Mouse (Mus musculus) limb, embryonic 13.5 days (tissue): ENCODE results near the gene Zdhhc19. TPM values are rescaled to one million over a fixed set of nuclear protein-coding genes. Genes with fewer than 3 reads are reported as not detected.
"Not testable (repeated sequence)": the region's sequence is repeated elsewhere in the genome, so short reads cannot be mapped to it uniquely, and the experiment has no call there.

Experiments
- ATAC-seq: fragments of 200-750 bp; cut with Nextera tagmentation; 2 replicates; pipeline ENCODE4 v1.8.0; 2017; ENCODE audit warnings: low read depth, moderate number of reproducible peaks, moderate TSS enrichment; ENCODE audit not compliant: low FRiP score
- H3K27ac ChIP-seq: fragments of 300-500 bp; sonication (generic); 2 replicates; pipeline ENCODE4 v1.5.1; 2015; ENCODE audit warnings: inconsistent platforms, mild to moderate bottlenecking, moderate library complexity
- H3K27me3 ChIP-seq: fragments of 300-500 bp; sonication (generic); 2 replicates; pipeline ENCODE4 v1.6.1; 2015; ENCODE audit warnings: mild to moderate bottlenecking, inconsistent platforms
- H3K36me3 ChIP-seq: fragments of 300-500 bp; sonication (generic); 2 replicates; pipeline ENCODE4 v1.6.1; 2015; ENCODE audit warnings: inconsistent platforms, mild to moderate bottlenecking, moderate library complexity
- H3K4me1 ChIP-seq: fragments of 300-500 bp; sonication (generic); 2 replicates; pipeline ENCODE4 v1.6.1; 2015; ENCODE audit warnings: inconsistent platforms
- H3K4me2 ChIP-seq: fragments of 300-500 bp; sonication (generic); replicated peaks from 2 replicates; pipeline ENCODE4 v1.6.1; 2015; ENCODE audit warnings: inconsistent platforms, mild to moderate bottlenecking, moderate library complexity
- H3K4me3 ChIP-seq: fragments of 300-500 bp; sonication (generic); 2 replicates; pipeline ENCODE4 v1.5.1; 2015; ENCODE audit warnings: moderate library complexity, mild to moderate bottlenecking, inconsistent platforms
- H3K9ac ChIP-seq: fragments of 300-500 bp; sonication (generic); 2 replicates; pipeline ENCODE4 v1.6.1; 2015; ENCODE audit warnings: mild to moderate bottlenecking, inconsistent platforms
- H3K9me3 ChIP-seq: fragments of 300-500 bp; sonication (generic); 2 replicates; pipeline ENCODE4 v1.6.1; 2016; ENCODE audit warnings: inconsistent platforms
- WGBS: fragments of 180-500 bp; shearing (Covaris S2); methylation state at CpG from one replicate; pipeline ENCODE4 v1.1.7; 2015; 5-methylcytosine and 5-hydroxymethylcytosine counted together
- polyA plus RNA-seq: library from polyadenylated mRNA; unstranded; fragments of >200 nt; fragmentation: Nextera tagmentation; extraction: Ambion mirVana; gene quantifications from 2 replicates; pipeline ENCODE4 v1.2.1, GENCODE M21; 2015

Gene Zdhhc19
- polyA plus RNA-seq, 1 experiment from 2014 or later = not detected

- H3K4me2 ChIP-seq, H3K27me3 ChIP-seq, H3K27ac ChIP-seq, H3K9ac ChIP-seq, H3K4me3 ChIP-seq, H3K9me3 ChIP-seq, H3K36me3 ChIP-seq, ATAC-seq: not testable (repeated sequence)
- 64% methylated on average over 6 of the region's 6 CpGs for WGBS
- H3K4me1 ChIP-seq = peaks cover 17% of the 10 kb centered on the region
Measured at GRCm38 (mm10) chr16:32494371-32494770, 1.7 kb upstream of the Zdhhc19 start.

- H3K9ac ChIP-seq = no peak overlapping the region
- no peaks in the 10 kb centered on the region for H3K9me3 ChIP-seq
- H3K27me3 ChIP-seq = no peaks in the 10 kb centered on the region
- H3K27ac ChIP-seq = no peak overlapping the region
- no peak for ATAC-seq
- peak overlapping the region; percentile 61 for H3K4me2 ChIP-seq
- peaks cover 35% of the 10 kb centered on the region for H3K4me1 ChIP-seq
- no peak overlapping the region for H3K4me3 ChIP-seq
- H3K36me3 ChIP-seq = no peaks in the 10 kb centered on the region
- 67% methylated on average over 13 of the region's 13 CpGs for WGBS
Measured at GRCm38 (mm10) chr16:32498996-32499395, 2.9 kb downstream of the Zdhhc19 start.

- no peaks in the 10 kb centered on the region for H3K36me3 ChIP-seq
- no peaks in the 10 kb centered on the region for H3K27me3 ChIP-seq
- peak; percentile 80 for ATAC-seq
- no peak overlapping the region; the same call in 1 of the 2 replicates for H3K27ac ChIP-seq
- H3K4me3 ChIP-seq = peak overlapping the region; percentile 34
- H3K9me3 ChIP-seq = no peaks in the 10 kb centered on the region
- H3K4me2 ChIP-seq = peak overlapping the region; percentile 61
- H3K9ac ChIP-seq = peak overlapping the region; percentile 21; the same call in 1 of the 2 replicates
- 16% methylated on average over 22 of the region's 22 CpGs for WGBS
- peaks cover 35% of the 10 kb centered on the region for H3K4me1 ChIP-seq
Measured at GRCm38 (mm10) chr16:32499430-32500037, 3.5 kb downstream of the Zdhhc19 start.

- WGBS = 43% methylated on average over 7 of the region's 7 CpGs
- H3K9me3 ChIP-seq = no peaks in the 10 kb centered on the region
- no peak overlapping the region for H3K9ac ChIP-seq
- no peaks in the 10 kb centered on the region for H3K27me3 ChIP-seq
- no peak overlapping the region for H3K4me3 ChIP-seq
- H3K36me3 ChIP-seq = no peaks in the 10 kb centered on the region
- ATAC-seq = no peak
- no peak overlapping the region for H3K4me2 ChIP-seq
- no peak overlapping the region for H3K27ac ChIP-seq
- H3K4me1 ChIP-seq = peaks cover 28% of the 10 kb centered on the region
Measured at GRCm38 (mm10) chr16:32501459-32501858, 5.4 kb downstream of the Zdhhc19 start.

- Histone ChIP-seq H3K4me3 (no peak overlapping the region), H3K36me3 (no peaks in the 10 kb centered on the region), H3K9me3 (no peaks in the 10 kb centered on the region), H3K27me3 (no peaks in the 10 kb centered on the region), H3K4me1 (peaks cover 19% of the 10 kb centered on the region), H3K4me2 (no peak overlapping the region), H3K27ac (no peak overlapping the region), H3K9ac (no peak overlapping the region)
- ATAC-seq = no peak
- 83% methylated on average over 12 of the region's 12 CpGs for WGBS
Measured at GRCm38 (mm10) chr16:32502621-32503335, 6.7 kb downstream of the Zdhhc19 start.

- Histone ChIP-seq H3K9me3 (no peaks in the 10 kb centered on the region), H3K27me3 (no peaks in the 10 kb centered on the region), H3K27ac (no peak overlapping the region), H3K4me3 (no peak overlapping the region), H3K4me2 (no peak overlapping the region), H3K9ac (no peak overlapping the region), H3K4me1 (peaks cover 19% of the 10 kb centered on the region), H3K36me3 (no peaks in the 10 kb centered on the region)
- 64% methylated on average over 6 of the region's 6 CpGs for WGBS
- no peak for ATAC-seq
Measured at GRCm38 (mm10) chr16:32503633-32504032, 7.6 kb downstream of the Zdhhc19 start.

GRCm38 (mm10) chr16:32506298-32506697, 10.2 kb downstream of the Zdhhc19 start:
- 86% methylated on average over 8 of the region's 8 CpGs for WGBS

GRCm38 (mm10) chr16:32506868-32507267, 10.8 kb downstream of the Zdhhc19 start:
- ATAC-seq = no peak
- no peak overlapping the region for H3K4me3 ChIP-seq
- WGBS = 79% methylated on average over 7 of the region's 7 CpGs
- H3K36me3 ChIP-seq = no peaks in the 10 kb centered on the region
- no peak overlapping the region for H3K4me2 ChIP-seq
- H3K9me3 ChIP-seq = no peaks in the 10 kb centered on the region
- H3K4me1 ChIP-seq = peaks cover 32% of the 10 kb centered on the region
- no peak overlapping the region for H3K9ac ChIP-seq
- H3K27ac ChIP-seq = no peak overlapping the region
- no peaks in the 10 kb centered on the region for H3K27me3 ChIP-seq

More at GRCm38 (mm10) chr16:32506298-32506697, 10.2 kb downstream of the Zdhhc19 start:
- ATAC-seq = no peak
- Histone ChIP-seq H3K9me3 (no peaks in the 10 kb centered on the region), H3K36me3 (no peaks in the 10 kb centered on the region), H3K27ac (no peak overlapping the region), H3K9ac (no peak overlapping the region), H3K4me2 (no peak overlapping the region), H3K4me1 (peaks cover 28% of the 10 kb centered on the region), H3K27me3 (no peaks in the 10 kb centered on the region), H3K4me3 (no peak overlapping the region)

- H3K4me3 ChIP-seq = no peak overlapping the region
- H3K9ac ChIP-seq = no peak overlapping the region
- 21% methylated on average over 9 of the region's 9 CpGs for WGBS
- H3K9me3 ChIP-seq = no peaks in the 10 kb centered on the region
- ATAC-seq = no peak
- H3K4me1 ChIP-seq = peaks cover 35% of the 10 kb centered on the region
- no peak overlapping the region for H3K4me2 ChIP-seq
- H3K36me3 ChIP-seq = no peaks in the 10 kb centered on the region
- no peak overlapping the region for H3K27ac ChIP-seq
- no peaks in the 10 kb centered on the region for H3K27me3 ChIP-seq
Measured at GRCm38 (mm10) chr16:32507407-32507806, 11.3 kb downstream of the Zdhhc19 start.

- WGBS = 82% methylated on average over 5 of the region's 5 CpGs
- Histone ChIP-seq H3K27ac (no peak overlapping the region), H3K36me3 (no peaks in the 10 kb centered on the region), H3K4me2 (no peak overlapping the region), H3K4me1 (peaks cover 39% of the 10 kb centered on the region), H3K4me3 (no peak overlapping the region), H3K9ac (no peak overlapping the region), H3K27me3 (no peaks in the 10 kb centered on the region), H3K9me3 (no peaks in the 10 kb centered on the region)
- ATAC-seq = no peak
Measured at GRCm38 (mm10) chr16:32508035-32508434, 12.0 kb downstream of the Zdhhc19 start.

GRCm38 (mm10) chr16:32508506-32509065, 12.5 kb downstream of the Zdhhc19 start:
- no peaks in the 10 kb centered on the region for H3K27me3 ChIP-seq
- no peaks in the 10 kb centered on the region for H3K9me3 ChIP-seq
- no peak overlapping the region for H3K4me2 ChIP-seq
- 0 out of 2 replicates have a peak overlapping the region, but pooled peaks have one; percentile 32 for H3K9ac ChIP-seq
- ATAC-seq = no peak
- WGBS = 42% methylated on average over 3 of the region's 3 CpGs
- peaks cover 38% of the 10 kb centered on the region for H3K4me1 ChIP-seq
- no peaks in the 10 kb centered on the region for H3K36me3 ChIP-seq
- no peak overlapping the region for H3K4me3 ChIP-seq
- peak overlapping the region; percentile 49; the same call in 1 of the 2 replicates for H3K27ac ChIP-seq
